Mouse (Mus musculus) MEL (cell line): Measurements from ENCODE around the gene Sds. TPM values are rescaled to one million over a fixed set of nuclear protein-coding genes. Genes with fewer than 3 reads are reported as not detected.

ENCODE experiments used
- DNase-seq: peaks from one replicate; pipeline ENCODE4 v3.0.0; 2011; ENCODE audit warnings: low read depth, low spot score
- H3K27ac ChIP-seq: 2 replicates; pipeline ENCODE4 v1.5.1; 2012; ENCODE audit warnings: low read depth, mild to moderate bottlenecking, control low read depth, low read length, moderate library complexity; ENCODE audit not compliant: control insufficient read depth
- H3K27me3 ChIP-seq, 2 experiments: fragments of 150-350 bp in 1 of 2; sonication (generic) in 1 of 2; 2 replicates each; pipeline ENCODE4 v1.6.1; 2012; ENCODE audit warnings: low read length in 2 of 2, mild to moderate bottlenecking in 2 of 2, improper control_type of control experiment in 1 of 2, moderate library complexity in 1 of 2; ENCODE audit not compliant: insufficient read depth in 2 of 2, control insufficient read depth in 1 of 2
- H3K36me3 ChIP-seq, 2 experiments: 2 replicates each; pipeline ENCODE4 v1.6.1; 2012 to 2014; ENCODE audit warnings: low read length in 2 of 2, improper control_type of control experiment in 1 of 2, inconsistent platforms in 1 of 2, mild to moderate bottlenecking in 1 of 2; ENCODE audit not compliant: insufficient read depth in 2 of 2, control insufficient read depth in 1 of 2
- H3K4me1 ChIP-seq, 2 experiments: fragments of 150-350 bp in 1 of 2; sonication (generic) in 1 of 2; 2 replicates each; pipeline ENCODE4 v1.6.1; 2012; ENCODE audit warnings: low read length in 2 of 2, improper control_type of control experiment in 1 of 2, mild to moderate bottlenecking in 1 of 2; ENCODE audit not compliant: insufficient read depth in 2 of 2, control insufficient read depth in 1 of 2
- H3K4me3 ChIP-seq, 2 experiments: fragments of 150-350 bp in 1 of 2; sonication (generic) in 1 of 2; 2 replicates each; pipeline ENCODE4 v1.5.1; 2012; ENCODE audit warnings: low read depth in 2 of 2, low read length in 2 of 2, mild to moderate bottlenecking in 2 of 2, moderate library complexity in 2 of 2, control low read depth in 1 of 2, improper control_type of control experiment in 1 of 2; ENCODE audit not compliant: control insufficient read depth in 1 of 2, insufficient read depth in 1 of 2
- H3K79me2 ChIP-seq: 2 replicates; pipeline ENCODE4 v1.6.1; 2012; ENCODE audit warnings: mild to moderate bottlenecking, low read length, moderate library complexity; ENCODE audit not compliant: control insufficient read depth, poor library complexity, insufficient read depth
- H3K9ac ChIP-seq: 2 replicates; pipeline ENCODE4 v1.6.1; 2012; ENCODE audit warnings: low read depth, mild to moderate bottlenecking, control low read depth, low read length, moderate library complexity; ENCODE audit not compliant: control insufficient read depth, poor library complexity, severe bottlenecking
- H3K9me3 ChIP-seq: fragments of 150-350 bp; sonication (generic); replicated peaks from 2 replicates; pipeline ENCODE4 v1.6.1; 2012; ENCODE audit warnings: mild to moderate bottlenecking, low read length, improper control_type of control experiment, moderate library complexity; ENCODE audit not compliant: insufficient read depth
- CHD1 ChIP-seq: IDR thresholded peaks from 2 replicates; pipeline ENCODE4 v1.6.1; 2012; ENCODE audit warnings: low read depth, mild to moderate bottlenecking, inconsistent platforms, low read length, improper control_type of control experiment
- CTCF ChIP-seq, 3 experiments: IDR thresholded peaks in 2 of 3; conservative IDR thresholded peaks in 1 of 3; 2 replicates each; pipeline ENCODE4 v1.5.1; 2011 to 2012; ENCODE audit warnings: low read length in 3 of 3, low read depth in 2 of 3, mild to moderate bottlenecking in 2 of 3, improper control_type of control experiment in 1 of 3, inconsistent platforms in 1 of 3, mixed read lengths in 1 of 3, moderate library complexity in 1 of 3; ENCODE audit not compliant: control insufficient read depth in 1 of 3, insufficient read depth in 1 of 3, poor library complexity in 1 of 3, severe bottlenecking in 1 of 3
- ELF1 ChIP-seq: IDR thresholded peaks from 2 replicates; pipeline ENCODE4 v1.6.1; 2014; ENCODE audit warnings: low read depth, mild to moderate bottlenecking, inconsistent platforms, low read length, improper control_type of control experiment, moderate library complexity
- ETS1 ChIP-seq: IDR thresholded peaks from 2 replicates; pipeline ENCODE4 v1.6.1; 2012; ENCODE audit warnings: low read depth, mild to moderate bottlenecking, inconsistent platforms, low read length, improper control_type of control experiment, moderate library complexity
- GATA1 ChIP-seq: IDR thresholded peaks from 2 replicates; pipeline ENCODE4 v1.6.1; 2011; ENCODE audit warnings: low read depth, low read length, improper control_type of control experiment
- HCFC1 ChIP-seq: IDR thresholded peaks from 2 replicates; pipeline ENCODE4 v1.6.1; 2012; ENCODE audit warnings: low read depth, mild to moderate bottlenecking, inconsistent platforms, low read length, improper control_type of control experiment, moderate library complexity
- MAZ ChIP-seq: IDR thresholded peaks from 2 replicates; pipeline ENCODE4 v1.6.1; 2012; ENCODE audit warnings: low read depth, mild to moderate bottlenecking, inconsistent platforms, low read length, improper control_type of control experiment
- MYC ChIP-seq: IDR thresholded peaks from 2 replicates; pipeline ENCODE4 v1.6.1; 2011; ENCODE audit warnings: low read depth, mild to moderate bottlenecking, low read length, improper control_type of control experiment, moderate library complexity
- POLR2A ChIP-seq, 2 experiments: IDR thresholded peaks; 2 replicates each; pipeline ENCODE4 v1.6.1; 2011 to 2012; ENCODE audit warnings: low read length in 2 of 2, mild to moderate bottlenecking in 2 of 2, control low read depth in 1 of 2, improper control_type of control experiment in 1 of 2, low read depth in 1 of 2, moderate library complexity in 1 of 2; ENCODE audit not compliant: control insufficient read depth in 1 of 2, insufficient read depth in 1 of 2, poor library complexity in 1 of 2
- POLR2AphosphoS2 ChIP-seq: IDR thresholded peaks from 2 replicates; pipeline ENCODE4 v1.6.1; 2011; ENCODE audit warnings: low read length, improper control_type of control experiment
- RAD21 ChIP-seq: IDR thresholded peaks from 2 replicates; pipeline ENCODE4 v1.6.1; 2011; ENCODE audit warnings: mild to moderate bottlenecking, low read depth, low read length, improper control_type of control experiment
- SIN3A ChIP-seq: IDR thresholded peaks from 2 replicates; pipeline ENCODE4 v1.6.1; 2012; ENCODE audit warnings: low read length, improper control_type of control experiment, inconsistent platforms
- SMC3 ChIP-seq: IDR thresholded peaks from 2 replicates; pipeline ENCODE4 v1.6.1; 2011; ENCODE audit warnings: low read depth, low read length, improper control_type of control experiment
- ZC3H11A ChIP-seq: IDR thresholded peaks from 2 replicates; pipeline ENCODE4 v1.6.1; 2012; ENCODE audit warnings: low read depth, mild to moderate bottlenecking, inconsistent platforms, low read length, improper control_type of control experiment
- ZNF384 ChIP-seq: IDR thresholded peaks from 2 replicates; pipeline ENCODE4 v1.6.1; 2012; ENCODE audit warnings: low read depth, mild to moderate bottlenecking, inconsistent platforms, low read length, improper control_type of control experiment
- polyA plus RNA-seq, 2 experiments: library from polyadenylated mRNA; stranded (reverse) in 1 of 2; unstranded in 1 of 2; fragments of >175 nt in 1 of 2; fragments of >200 nt in 1 of 2; gene quantifications; 2 replicates each; pipeline versions ENCODE4 v1.2.1 to v1.2.4; 2012; ENCODE audit warnings: low replicate concordance in 2 of 2, low read depth in 1 of 2; ENCODE audit not compliant: insufficient read length in 2 of 2, insufficient read depth in 1 of 2, missing spikeins in 1 of 2
- total RNA-seq: library from RNA; depleted of rRNA; stranded (reverse); fragments of 300-350 nt; gene quantifications from 2 replicates; pipeline ENCODE4 v1.2.3, GENCODE M21; 2012

The Sds gene
- total and polyA plus RNA-seq, 3 experiments: 0.17 TPM; not detected in 2

DNA sequence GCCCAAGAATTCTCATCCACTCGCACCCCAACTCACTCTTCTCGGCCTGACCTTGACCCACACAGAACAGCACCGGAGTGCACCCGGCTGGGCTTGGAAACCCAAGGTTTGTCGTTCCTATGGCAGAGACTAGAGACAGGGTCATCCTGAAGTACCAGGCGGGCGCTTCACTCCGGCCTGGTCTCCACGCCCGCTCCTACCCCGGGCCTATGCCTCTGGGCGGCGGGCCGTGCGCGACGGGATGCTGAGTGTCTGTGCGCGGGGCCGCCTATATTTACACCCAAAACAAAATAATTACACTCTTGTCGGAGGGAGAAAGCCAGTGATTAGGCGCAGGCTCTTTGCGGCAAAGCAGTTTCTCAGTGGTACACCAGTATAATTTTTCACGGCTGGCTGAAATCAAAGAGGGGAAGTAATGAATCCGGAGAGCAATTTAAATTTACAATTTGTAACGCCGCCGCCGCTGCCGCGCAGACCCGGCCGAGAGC is 48.8 kb upstream of the Sds start:
- H3K9ac ChIP-seq: no peak overlapping the region
- no peak for DNase-seq
- H3K4me3 ChIP-seq: no peak overlapping the region
- no peaks in the 10 kb centered on the region for H3K27me3 ChIP-seq
- H3K79me2 ChIP-seq: no peaks in the 10 kb centered on the region
- no peak overlapping the region for H3K27ac ChIP-seq
- no peaks in the 10 kb centered on the region for H3K4me1 ChIP-seq
- no peaks in the 10 kb centered on the region for H3K36me3 ChIP-seq
- no peak for TF ChIP-seq SMC3
- no peak for TF ChIP-seq POLR2AphosphoS2
- TF ChIP-seq ZC3H11A: no peak
- no peak for TF ChIP-seq RAD21
- TF ChIP-seq HCFC1: no peak
- no peak for TF ChIP-seq CTCF (IDR thresholded peaks at IDR 0.05 in 2 of 3, conservative IDR thresholded peaks at IDR 0.05 in 1 of 3; ENCODE audit: control insufficient read depth in 1 of 3, insufficient read depth in 1 of 3, low read depth in 2 of 3, low read length in 3 of 3, poor library complexity in 1 of 3, severe bottlenecking in 1 of 3)
- no peak for TF ChIP-seq ELF1
- no peak for TF ChIP-seq MAZ
- H3K9me3 ChIP-seq: no peaks in the 10 kb centered on the region

DNA sequence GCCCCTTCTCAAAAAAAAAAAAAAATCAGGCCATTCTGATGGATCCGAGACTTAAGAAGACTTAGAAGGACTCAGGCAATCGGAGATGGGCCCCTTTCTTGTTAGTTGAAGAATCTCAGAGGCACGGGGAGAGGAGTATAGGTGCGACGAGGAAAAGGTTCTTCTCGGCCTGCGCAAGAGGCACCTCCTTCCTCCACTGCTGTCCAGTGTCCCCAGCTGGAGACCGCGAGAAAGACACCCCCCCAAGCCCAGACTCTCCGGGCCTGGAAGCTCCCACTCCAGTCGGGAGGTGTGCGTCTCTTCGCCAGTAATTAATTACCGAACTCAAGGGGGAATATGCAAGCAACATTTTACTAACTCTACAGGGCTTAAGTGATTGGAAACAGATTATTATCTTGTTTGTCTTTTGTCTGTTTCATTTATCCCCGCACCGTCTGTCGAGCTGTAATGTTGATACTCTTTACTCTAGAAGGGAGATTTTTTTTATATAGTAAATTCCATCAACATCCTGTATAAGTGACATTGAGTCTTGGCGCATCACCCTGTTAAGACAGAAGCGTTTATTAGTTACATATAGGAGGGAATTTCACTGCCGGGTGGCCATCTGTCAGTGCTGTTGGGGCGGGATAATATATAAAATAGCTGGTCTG is 48.0 kb upstream of the Sds start:
- Histone ChIP-seq H3K79me2 (no peaks in the 10 kb centered on the region), H3K36me3 (no peaks in the 10 kb centered on the region), H3K27ac (no peak overlapping the region), H3K4me1 (no peaks in the 10 kb centered on the region), H3K27me3 (no peaks in the 10 kb centered on the region), H3K9me3 (no peaks in the 10 kb centered on the region), H3K9ac (no peak overlapping the region), H3K4me3 (no peak overlapping the region)
- DNase-seq: no peak
- TF ChIP-seq POLR2AphosphoS2: no peak
- no peak for TF ChIP-seq ETS1
- no peak for TF ChIP-seq RAD21
- TF ChIP-seq MAZ: no peak
- TF ChIP-seq SIN3A: no peak
- no peak for TF ChIP-seq ZNF384
- TF ChIP-seq CHD1: no peak
- no peak for TF ChIP-seq MYC
- TF ChIP-seq HCFC1: no peak

DNA sequence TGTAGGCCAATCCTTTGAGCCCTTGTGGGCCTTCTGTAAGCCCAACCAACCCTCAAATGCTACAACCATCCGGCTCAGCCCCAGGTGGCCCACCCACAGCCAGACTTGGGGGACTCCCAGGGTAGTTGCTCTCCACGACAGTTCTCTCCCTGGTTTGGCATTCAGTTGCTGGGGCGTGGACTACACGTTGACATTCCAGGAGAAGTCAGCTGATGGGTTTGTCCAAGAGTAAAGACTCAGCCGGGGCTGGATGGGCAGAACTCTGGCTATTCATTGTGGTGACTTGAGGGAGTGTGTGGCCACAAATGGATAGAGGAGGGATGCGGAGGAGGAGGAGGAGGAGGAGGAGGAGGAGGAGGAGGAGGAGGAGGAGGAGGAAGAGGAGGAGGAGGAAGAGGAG is 47.3 kb upstream of the Sds start:
- no peaks in the 10 kb centered on the region for H3K36me3 ChIP-seq
- H3K27ac ChIP-seq: no peak overlapping the region
- no peak for DNase-seq
- H3K4me3 ChIP-seq: no peak overlapping the region
- no peak for TF ChIP-seq GATA1
- no peak for TF ChIP-seq CTCF (IDR thresholded peaks at IDR 0.05 in 2 of 3, conservative IDR thresholded peaks at IDR 0.05 in 1 of 3; ENCODE audit: control insufficient read depth in 1 of 3, insufficient read depth in 1 of 3, low read depth in 2 of 3, low read length in 3 of 3, poor library complexity in 1 of 3, severe bottlenecking in 1 of 3)
- TF ChIP-seq POLR2A (IDR thresholded peaks at IDR 0.05; ENCODE audit: control insufficient read depth in 1 of 2, insufficient read depth in 1 of 2, low read depth in 1 of 2, low read length in 2 of 2, poor library complexity in 1 of 2): no peak
- no peak overlapping the region for H3K9ac ChIP-seq
- no peaks in the 10 kb centered on the region for H3K79me2 ChIP-seq
- no peaks in the 10 kb centered on the region for H3K4me1 ChIP-seq
- no peaks in the 10 kb centered on the region for H3K9me3 ChIP-seq
- H3K27me3 ChIP-seq: no peaks in the 10 kb centered on the region
